Mouse (Mus musculus) common myeloid progenitor, adult 5-6 weeks (primary cell): Measurements from ENCODE around the gene Bcas3. TPM values are rescaled to one million over a fixed set of nuclear protein-coding genes. Genes with fewer than 3 reads are reported as not detected.

Experiments
- ATAC-seq: replicated peaks from 2 replicates; pipeline ENCODE4 v1.8.0; 2016; ENCODE audit warnings: low read depth, mild to moderate bottlenecking, moderate TSS enrichment, inconsistent platforms; ENCODE audit not compliant: poor library complexity, severe bottlenecking
- total RNA-seq: library from RNA; stranded (forward); fragments of 200-1000, 187-1606 nt; gene quantifications from 2 replicates; pipeline ENCODE4 v1.2.3, GENCODE M21; 2017

Gene Bcas3
- total RNA-seq, 1 experiment from 2014 or later = 22.5 TPM

DNA sequence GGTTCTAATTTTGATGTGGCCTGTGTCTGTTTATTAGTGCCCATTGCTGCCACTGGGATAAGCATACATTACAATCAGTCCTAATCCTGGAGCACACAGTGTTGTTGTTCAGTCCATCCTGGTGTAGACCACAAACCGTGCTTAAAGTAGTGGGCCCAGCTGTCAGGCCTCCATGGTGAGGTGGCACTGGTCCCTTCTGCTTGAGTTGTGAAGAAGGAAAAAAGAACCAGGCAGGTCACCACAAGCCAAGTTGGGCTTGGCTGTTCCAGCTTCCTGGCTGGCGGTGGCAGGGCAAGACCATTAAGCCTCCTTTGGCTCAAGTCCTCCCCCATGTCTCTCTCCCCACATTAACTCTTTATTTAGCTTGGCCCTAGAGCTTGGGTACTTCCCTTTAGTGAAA is 376.8 kb downstream of the Bcas3 start:
- ATAC-seq = no peak

DNA sequence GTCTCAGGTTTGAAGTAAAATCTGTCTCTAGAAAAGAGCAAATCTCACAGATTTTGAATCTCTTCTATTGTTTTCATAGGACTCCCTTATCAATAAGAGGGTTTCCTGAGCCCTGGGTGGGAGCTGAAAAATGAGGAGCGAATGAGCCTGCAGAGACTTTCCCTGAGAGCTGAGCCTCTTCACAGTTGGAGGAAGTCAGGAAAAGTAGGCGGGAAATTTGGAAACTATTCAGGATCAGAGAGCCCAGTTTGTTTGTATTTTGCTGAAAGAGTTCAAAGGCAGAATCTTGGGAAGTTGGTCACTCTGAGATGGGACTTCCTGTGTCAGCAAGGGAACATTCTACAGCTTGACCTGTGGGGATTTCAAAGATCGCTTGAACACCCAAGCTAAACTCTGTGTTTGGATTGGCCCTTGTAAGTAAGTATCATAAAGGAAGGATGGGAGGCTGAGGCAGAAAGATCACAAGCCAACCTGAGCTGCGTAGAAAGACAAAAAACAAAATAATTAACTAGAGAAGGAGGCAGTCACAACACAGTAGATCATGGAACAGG is 379.6 kb downstream of the Bcas3 start:
- ATAC-seq = no peak

DNA sequence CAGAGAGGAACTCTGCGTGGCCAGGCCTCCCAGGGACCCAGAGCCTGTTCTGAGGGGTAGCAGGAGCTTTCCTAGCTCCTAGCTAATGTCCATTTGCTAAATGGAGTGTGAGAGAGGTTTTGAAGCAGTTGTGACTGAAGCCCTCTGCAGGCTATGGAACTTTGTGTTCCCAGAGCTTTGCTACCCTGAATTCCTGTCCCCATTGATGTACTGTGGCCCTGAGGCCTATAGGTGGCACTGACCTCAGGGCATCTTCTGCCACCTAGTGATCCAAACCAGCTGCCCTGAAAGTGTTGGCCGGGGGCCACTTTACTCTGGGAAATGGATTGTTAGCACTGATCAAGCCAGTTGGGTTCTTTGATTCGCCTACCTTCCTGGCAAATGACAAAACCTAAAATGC is 380.6 kb downstream of the Bcas3 start:
- ATAC-seq = peak; percentile 77

DNA sequence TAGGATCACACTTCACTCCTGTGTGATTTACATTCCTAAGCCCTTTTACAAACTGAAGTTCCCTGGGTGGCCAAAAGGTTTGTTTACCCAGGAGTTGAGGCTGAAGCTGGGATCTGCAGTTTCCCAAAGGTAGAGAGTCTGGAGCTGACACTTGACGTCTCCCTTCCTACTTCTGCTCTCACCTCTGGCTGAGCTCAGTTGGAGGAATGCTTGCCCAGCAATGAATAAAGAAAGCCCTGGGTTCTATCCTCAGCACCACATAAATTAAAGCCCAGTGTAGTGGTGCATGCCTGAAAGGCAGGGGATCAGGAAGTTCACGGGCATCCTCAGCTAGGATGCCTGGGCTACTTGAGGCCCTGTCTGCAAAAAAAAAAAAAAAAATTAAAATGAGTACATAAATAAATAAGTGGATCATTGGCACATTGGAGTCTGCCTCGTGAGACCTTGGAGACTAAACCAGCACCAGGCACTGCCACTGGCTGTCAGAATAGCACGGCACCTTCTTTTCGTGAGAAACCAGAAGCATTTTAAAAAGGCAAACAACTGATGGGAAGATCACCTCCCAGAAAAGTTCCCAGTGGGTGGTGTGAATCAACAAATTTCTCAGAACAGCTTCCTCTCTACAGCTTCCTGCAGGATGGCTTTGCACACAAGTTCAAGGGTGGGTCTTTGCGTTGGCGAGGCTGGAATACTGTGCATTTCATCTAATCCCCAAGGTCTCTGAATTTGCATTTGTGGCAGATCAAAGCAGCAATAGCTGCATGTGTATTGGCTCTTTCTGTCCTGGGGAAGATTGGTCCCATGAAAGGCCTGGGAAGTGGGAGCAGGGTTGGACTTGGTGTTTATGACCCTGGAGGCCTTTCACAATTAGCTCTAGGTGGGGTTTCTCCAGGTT is 381.6 kb downstream of the Bcas3 start:
- no peak for ATAC-seq

DNA sequence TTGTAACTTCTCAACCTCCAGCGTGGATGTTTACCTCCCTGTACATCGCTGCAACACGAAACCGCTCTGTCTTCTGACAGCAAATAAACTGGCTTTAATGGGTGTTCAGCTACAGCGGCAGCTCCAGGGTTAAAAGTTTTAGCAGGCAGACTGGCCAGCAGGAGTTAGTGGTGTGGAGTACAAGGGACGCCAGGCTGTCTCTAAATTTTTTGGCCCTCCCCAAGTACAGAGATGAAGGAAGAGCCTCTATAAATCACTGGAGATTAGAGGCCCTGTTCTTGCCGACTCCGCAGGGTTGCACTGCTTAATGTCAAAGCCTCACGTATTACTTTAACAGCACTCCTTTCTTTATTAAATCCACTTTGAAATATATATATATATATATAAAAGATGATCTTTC is 384.3 kb downstream of the Bcas3 start:
- ATAC-seq = no peak

DNA sequence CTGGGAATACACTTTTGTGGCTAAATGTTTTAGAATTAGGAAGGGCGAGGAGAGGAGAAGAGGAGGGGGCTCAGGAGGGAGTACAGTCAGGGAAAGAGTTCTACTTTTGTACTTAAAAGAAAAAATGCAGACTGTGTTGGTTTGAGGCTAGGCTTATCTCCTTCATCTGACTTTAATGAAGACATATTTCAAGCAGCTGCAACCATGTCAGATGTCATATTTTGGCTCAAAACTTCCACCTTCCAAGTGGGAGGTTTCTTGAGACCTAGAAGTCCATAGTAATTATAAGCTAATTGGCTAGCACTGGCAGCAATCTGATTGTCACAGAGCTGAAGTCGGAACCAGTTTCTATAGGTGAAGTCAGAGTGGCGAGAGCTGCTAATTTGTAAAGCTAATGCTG is 384.9 kb downstream of the Bcas3 start:
- ATAC-seq = no peak

DNA sequence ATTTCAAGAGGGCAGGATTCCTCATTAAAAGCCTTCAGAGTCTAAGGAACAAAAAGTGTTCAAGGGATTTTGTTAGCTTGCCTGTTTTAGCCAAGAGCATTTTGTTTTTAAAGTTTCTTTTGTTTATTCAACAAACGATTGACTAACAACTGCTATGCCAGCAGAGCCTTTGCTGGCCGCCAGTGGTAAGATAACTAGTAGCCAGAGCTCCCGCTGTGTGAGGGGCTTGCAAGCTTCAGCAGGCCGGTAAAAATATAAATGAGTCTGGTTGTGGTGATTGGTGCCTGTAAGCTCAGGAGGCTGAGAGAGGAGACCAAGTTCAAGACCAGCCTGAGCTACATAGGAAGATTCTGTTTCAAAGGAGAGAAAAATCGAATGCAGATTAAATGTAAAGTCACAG is 385.6 kb downstream of the Bcas3 start:
- no peak for ATAC-seq

DNA sequence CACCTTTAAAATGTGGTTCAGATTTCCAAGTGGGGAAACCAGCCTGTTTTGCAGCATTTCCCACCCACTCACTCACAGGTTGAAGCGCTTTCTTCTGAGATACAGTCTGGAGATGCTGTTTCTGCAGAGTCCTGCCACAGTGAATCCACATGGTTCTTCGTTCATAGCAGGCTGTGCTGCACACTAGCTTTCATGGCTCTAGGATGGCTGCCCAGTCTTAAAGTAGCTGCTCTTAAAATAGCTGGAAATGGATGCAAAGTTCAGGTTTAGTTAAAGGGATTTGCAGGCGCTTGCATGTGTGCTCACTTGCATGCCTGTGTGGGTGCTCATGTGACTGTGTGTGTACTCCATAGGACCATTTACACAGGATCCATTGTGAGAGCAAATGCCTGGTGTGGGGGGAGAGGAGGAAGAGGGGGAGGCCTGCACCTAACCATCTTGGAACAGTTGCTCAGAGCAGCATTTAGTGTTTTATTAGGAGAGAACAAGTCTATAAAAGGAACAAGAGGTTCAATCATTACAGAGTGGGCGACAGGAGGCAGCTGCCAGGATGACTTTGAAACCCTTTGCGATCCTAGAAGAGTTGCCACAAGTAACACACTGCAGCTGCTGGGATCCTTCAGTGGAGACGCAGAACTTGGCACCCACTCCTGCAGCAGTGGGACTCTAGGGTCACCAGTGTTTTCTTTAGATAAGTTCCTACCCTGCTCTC is 386.5 kb downstream of the Bcas3 start:
- no peak for ATAC-seq

DNA sequence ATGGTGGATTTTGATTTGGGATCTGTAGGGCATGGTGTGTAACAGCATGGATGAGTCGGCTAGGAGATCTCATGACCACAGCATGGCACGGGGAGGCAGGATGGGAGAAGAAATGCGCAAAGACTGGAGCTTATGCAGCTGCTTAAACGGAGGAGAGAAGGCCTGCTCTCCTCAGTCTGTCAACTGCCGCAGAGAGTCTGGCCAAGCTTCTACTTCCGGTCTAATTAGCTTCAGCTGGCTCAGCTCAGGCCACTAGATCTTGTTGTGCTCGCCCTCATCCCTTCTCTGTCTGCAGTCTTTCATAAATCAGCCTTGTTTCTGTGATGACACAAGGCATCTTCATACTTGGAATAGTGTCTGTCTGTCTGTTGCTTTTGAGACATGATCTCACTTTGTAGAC is 393.4 kb downstream of the Bcas3 start:
- ATAC-seq = no peak

DNA sequence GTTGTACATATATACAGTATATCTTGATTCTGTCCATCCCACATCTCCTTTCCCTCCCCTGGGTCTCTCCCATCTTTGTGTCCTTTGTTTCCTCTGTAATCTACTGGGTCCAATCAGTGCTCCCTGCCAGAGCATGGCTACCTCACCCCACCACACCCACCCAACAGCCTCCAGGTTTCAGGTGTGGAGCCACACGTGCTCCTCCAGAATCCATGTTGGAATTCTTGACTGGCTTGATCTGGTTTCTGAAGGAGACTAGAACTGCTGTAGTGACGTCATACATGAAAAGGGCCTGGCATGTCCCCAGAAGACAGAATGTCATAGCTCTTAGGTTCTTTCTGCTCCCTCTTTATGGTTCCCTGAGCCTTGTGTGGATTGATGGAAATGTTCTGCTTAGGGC is 395.9 kb downstream of the Bcas3 start:
- ATAC-seq = no peak

DNA sequence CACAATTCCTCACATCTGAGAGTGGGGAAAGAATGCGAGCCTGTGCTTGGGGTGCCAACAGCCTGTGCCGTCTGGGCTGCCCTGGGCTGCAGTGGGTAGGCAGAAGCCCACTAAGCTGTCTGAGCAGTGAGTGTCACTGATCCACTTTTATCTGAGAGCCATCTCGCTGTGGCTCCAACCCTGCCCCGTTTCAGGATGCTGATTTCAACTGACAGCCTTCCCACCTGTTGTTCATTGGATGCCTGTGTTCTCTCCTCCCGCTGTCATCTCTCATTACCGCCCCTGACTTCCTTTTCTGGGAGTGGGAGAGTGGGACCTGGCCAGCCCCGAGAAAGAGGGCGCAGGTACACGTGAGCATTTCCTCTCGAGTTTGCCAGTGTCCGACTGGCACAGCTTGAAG is 398.2 kb downstream of the Bcas3 start:
- ATAC-seq = no peak

DNA sequence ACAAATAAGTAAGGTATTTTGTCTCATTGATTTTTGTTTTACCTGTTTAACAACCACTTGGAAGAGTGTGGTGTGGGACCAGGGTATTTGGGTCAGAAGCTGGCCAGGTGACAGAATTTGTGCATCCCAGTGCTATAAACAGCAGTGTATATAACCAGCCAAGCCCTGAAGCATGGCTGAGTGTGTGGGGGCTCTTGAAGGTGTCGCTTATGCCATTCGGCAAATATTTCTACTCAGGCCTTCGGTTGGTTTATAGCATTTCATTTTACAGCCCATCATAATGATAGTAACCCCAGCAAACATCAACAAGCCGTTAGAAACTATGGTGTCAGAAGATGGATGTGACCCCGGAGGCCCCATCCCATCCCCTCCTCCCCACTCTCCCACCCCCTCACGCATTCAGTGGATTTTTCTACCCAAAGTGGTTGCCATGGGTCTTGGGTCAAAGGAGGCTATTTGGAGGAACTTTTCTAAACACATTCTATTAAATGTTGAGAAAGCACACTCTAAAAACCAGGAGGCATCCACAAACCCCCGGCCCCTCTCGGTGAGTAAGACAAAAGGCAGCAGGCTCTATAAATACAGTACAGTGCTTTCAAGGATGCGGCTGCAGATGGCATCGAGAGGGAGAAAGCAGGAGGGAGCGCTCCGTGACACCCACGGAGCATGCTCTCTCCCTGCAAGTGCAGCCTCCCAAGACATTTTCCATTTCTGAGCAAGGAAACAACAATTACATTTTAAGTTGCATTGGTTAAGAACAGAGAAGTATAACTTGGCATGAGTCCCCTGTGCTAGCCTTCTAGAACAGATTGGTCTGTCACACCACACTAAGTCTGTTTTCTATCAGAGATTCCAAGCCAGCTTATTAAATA is 401.9 kb downstream of the Bcas3 start:
- ATAC-seq = no peak

DNA sequence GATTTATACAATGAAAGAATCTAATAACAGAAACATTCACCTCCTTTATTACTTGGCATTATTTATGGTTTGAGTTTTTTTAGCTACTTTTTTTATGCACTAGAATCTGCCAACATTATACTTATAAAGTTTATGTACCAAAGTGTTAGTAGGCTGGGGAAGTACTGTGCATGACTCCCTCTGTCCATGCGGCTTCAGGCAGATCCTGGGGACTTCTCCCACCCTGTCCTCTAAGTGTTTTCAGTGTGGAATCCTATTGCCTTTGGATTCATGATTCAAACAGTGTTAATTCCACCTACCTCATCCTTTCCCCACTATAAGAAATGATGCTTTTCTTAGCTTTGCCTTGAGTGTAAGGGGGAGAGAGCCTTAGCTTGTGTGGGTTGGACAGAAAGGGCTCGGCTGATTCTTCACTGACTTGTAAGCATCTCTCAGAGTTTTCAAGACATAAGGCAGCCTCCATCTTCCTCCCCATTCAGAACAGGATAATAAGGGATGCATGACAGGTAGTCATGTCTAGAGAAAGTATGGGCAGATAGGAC is 402.6 kb downstream of the Bcas3 start:
- ATAC-seq = no peak

DNA sequence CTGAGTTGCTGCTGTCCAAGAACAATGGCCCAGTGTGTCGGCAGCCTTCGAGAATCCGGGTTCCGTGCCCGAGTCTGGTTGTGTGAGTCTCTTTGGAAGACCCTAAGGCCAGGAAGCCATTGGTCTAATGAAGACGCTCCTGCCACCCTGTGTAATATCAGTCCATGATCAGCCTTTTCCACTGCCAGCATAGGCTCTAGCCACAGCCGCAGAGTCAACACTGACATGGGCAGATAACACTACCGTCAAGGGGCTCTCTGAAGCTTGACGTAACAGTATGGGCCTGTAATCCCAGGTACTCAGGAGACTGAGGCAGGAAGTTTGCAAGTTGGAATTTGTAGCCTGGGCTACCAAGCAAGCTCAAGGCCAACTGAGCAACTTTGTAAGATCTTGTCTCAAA is 405.9 kb downstream of the Bcas3 start:
- no peak for ATAC-seq

DNA sequence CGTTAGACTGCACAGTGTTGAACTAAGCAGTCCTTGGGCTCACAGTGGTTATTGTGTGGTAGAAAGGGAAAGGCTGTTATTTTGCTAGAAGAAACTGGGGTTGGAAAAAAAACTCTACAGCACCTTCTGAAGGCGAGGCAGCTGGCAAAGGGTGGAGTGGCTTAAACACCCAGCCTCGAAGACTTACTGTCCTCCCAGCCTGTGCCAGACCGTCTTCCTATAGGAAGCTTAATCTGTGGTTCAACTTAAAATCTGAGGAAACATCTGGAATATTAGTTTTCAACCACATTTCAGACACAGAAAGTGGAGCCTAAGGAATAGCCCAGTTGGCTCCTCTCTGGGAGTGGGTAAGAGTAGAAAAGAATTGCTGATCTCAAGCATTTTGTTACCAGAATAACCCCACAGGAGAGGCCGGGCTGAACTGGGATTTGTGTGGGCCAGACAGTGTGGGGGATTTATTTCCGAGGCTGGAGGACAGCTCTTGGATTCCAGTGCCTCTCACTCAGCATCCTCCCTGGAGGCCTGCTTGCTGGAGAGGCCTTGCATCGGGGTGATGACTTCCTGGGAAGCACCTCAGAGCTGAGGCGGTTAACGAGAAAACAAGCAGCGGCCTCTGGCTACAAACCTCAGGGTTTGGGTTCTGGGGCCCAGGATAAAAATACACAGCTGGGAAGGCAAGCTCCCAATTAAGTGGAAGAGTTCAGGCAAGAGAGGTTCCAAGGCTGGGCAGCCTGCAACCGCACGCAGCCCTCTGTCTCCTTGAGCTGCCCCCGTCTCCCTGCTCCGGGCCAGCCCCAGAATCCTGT is 406.9 kb downstream of the Bcas3 start:
- ATAC-seq = no peak

DNA sequence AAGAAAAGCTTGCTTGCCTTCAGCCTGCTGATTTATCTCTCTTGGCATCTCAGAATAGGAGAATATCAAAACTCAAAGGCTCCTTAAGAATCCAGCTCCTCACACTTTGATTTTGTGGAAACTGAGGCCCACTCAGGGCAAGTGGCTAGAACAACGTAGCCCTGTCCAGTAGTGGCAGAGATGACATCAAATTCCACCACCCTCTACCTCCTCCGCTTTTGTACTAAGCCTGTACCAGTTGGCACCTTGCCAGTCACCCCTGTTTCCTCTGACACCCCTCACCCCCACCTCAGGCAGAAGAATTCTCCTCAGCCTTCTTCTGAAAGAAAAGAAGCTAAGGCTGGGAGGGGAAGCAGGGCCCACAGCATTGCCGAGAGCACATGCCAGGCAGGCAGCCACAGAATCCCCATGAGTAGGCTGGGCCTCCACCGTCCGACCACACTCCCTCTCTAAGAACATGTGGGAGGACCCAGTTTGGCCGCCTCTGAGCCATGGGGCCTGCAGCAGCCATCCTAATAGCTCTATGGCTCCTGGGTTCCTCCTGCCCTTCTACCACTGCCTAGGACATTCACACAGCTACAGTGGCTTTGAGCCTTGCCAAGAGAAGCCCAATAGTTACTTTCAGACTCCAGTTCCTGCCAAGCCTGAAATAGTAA is 407.6 kb downstream of the Bcas3 start:
- ATAC-seq = 0 out of 2 replicates have a peak, but pooled peaks have one; percentile 36

DNA sequence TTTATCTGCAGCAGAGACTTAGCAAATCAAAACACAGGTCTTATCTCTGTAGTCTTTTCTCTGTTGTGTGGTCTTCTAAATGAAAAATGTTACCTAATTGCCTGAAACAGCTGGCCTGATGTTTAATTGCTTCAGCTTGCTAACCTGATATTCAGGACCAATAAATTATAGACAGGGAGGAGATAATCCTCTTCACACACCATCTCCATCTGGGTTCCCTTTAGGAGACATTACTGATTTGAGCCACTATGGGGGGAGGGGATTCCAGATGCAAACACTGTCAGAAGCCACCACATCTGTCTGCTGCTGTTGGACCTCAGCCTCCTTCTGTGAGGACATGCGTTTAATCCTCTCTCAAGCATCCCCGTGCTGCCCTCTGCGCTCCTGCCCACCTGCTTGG is 408.2 kb downstream of the Bcas3 start:
- ATAC-seq = no peak

DNA sequence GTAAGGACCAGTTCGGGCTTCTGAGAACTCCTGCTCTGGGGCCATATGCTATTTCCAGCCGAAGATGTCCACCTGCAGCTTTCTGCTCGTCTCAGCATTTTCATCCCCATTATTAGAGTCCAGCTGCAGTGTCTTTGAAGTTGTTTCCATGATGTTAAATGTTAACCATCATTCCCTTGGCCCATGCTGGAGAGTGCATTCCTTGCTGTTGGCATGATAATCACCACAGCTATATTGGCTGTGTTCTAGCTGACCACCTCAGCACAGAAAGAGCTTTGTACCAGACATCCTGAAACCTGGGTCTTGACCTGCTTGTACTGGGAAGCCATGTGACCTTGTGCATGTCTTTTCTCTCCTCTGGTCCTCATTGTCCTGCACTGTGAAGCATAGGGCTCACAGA is 410.7 kb downstream of the Bcas3 start:
- ATAC-seq = no peak
